Mouse (Mus musculus) liver, embryonic 16.5 days (tissue): ENCODE results near the gene Anxa6. TPM values are rescaled to one million over a fixed set of nuclear protein-coding genes. Genes with fewer than 3 reads are reported as not detected.
"Not testable (repeated sequence)": the region's sequence is repeated elsewhere in the genome, so short reads cannot be mapped to it uniquely, and the experiment has no call there.

ENCODE experiments used
- ATAC-seq: fragments of 200-750 bp; cut with Nextera tagmentation; 2 replicates; pipeline ENCODE4 v1.8.0; 2017; ENCODE audit warnings: low read depth, mild to moderate bottlenecking, moderate number of reproducible peaks, moderate library complexity
- H3K27ac ChIP-seq: fragments of 300-500 bp; sonication (generic); 2 replicates; pipeline ENCODE4 v1.5.1; 2014; ENCODE audit warnings: mild to moderate bottlenecking, low read length
- H3K27me3 ChIP-seq: fragments of 300-500 bp; sonication (generic); 2 replicates; pipeline ENCODE4 v1.6.1; 2014; ENCODE audit warnings: low read depth, low read length, mixed read lengths; ENCODE audit not compliant: control insufficient read depth, insufficient read depth
- H3K36me3 ChIP-seq: fragments of 300-500 bp; sonication (generic); 2 replicates; pipeline ENCODE4 v1.6.1; 2014; ENCODE audit warnings: mild to moderate bottlenecking; ENCODE audit not compliant: control insufficient read depth, insufficient read depth
- H3K4me1 ChIP-seq: fragments of 300-500 bp; sonication (generic); 2 replicates; pipeline ENCODE4 v1.6.1; 2014; ENCODE audit warnings: low read depth, low read length, mixed read lengths; ENCODE audit not compliant: control insufficient read depth
- H3K4me2 ChIP-seq: fragments of 300-500 bp; sonication (generic); 2 replicates; pipeline ENCODE4 v1.6.1; 2014; ENCODE audit warnings: low read depth, low read length, mixed read lengths
- H3K4me3 ChIP-seq: fragments of 300-500 bp; sonication (generic); 2 replicates; pipeline ENCODE4 v1.5.1; 2014; ENCODE audit warnings: low read depth, mild to moderate bottlenecking, low read length
- H3K9ac ChIP-seq: fragments of 300-500 bp; sonication (generic); 2 replicates; pipeline ENCODE4 v1.6.1; 2014; ENCODE audit warnings: low read depth, low read length
- H3K9me3 ChIP-seq: fragments of 300-500 bp; sonication (generic); replicated peaks from 2 replicates; pipeline ENCODE4 v1.6.1; 2016; ENCODE audit warnings: low read length; ENCODE audit not compliant: control insufficient read depth
- WGBS: fragments of 180-500 bp; shearing (Covaris S2); extraction: QIAGEN DNeasy Blood & Tissue Kit; methylation state at CpG from one replicate; pipeline ENCODE4 v1.1.7; 2014; ENCODE audit not compliant: insufficient replicate concordance; 5-methylcytosine and 5-hydroxymethylcytosine counted together
- polyA plus RNA-seq: library from polyadenylated mRNA; unstranded; fragments of >200 nt; fragmentation: Nextera tagmentation; extraction: Ambion mirVana; gene quantifications from 2 replicates; pipeline ENCODE4 v1.2.1, GENCODE M21; 2015

The Anxa6 gene
- polyA plus RNA-seq, 1 experiment from 2014 or later = 66.1 TPM

- Histone ChIP-seq H3K27me3 (no peaks in the 10 kb centered on the region), H3K4me2 (peak overlapping the region; percentile 66), H3K9me3 (no peaks in the 10 kb centered on the region), H3K4me3 (peak overlapping the region; percentile 87), H3K9ac (peak overlapping the region; percentile 92), H3K27ac (peak overlapping the region; percentile 91), H3K36me3 (no peaks in the 10 kb centered on the region), H3K4me1 (peaks cover 17% of the 10 kb centered on the region)
- WGBS = under 1% methylated on average over 59 of the region's 59 CpGs
- peak; percentile 98 for ATAC-seq
Measured at GRCm38 (mm10) chr11:54955735-54956480, 77.3 kb downstream of the Anxa6 start.

GRCm38 (mm10) chr11:54955400-54955734 is 77.9 kb downstream of the Anxa6 start:
- not testable (repeated sequence) for H3K36me3 ChIP-seq, ATAC-seq, H3K9me3 ChIP-seq, H3K27me3 ChIP-seq
- Histone ChIP-seq H3K4me1 (peaks cover 17% of the 10 kb centered on the region), H3K9ac (peak overlapping the region; percentile 92), H3K27ac (peak overlapping the region; percentile 91; the same call in 1 of the 2 replicates), H3K4me3 (peak overlapping the region; percentile 87), H3K4me2 (peak overlapping the region; percentile 66)
- WGBS = 32% methylated on average over 10 of the region's 10 CpGs

GRCm38 (mm10) chr11:54954716-54955115 is 78.5 kb downstream of the Anxa6 start:
- Histone ChIP-seq H3K4me1 (peaks cover 17% of the 10 kb centered on the region), H3K9ac (no peak overlapping the region), H3K36me3 (no peaks in the 10 kb centered on the region), H3K4me3 (0 out of 2 replicates have a peak overlapping the region, but pooled peaks have one; percentile 87), H3K27ac (no peak overlapping the region), H3K9me3 (no peaks in the 10 kb centered on the region), H3K4me2 (peak overlapping the region; percentile 66; the same call in 1 of the 2 replicates), H3K27me3 (no peaks in the 10 kb centered on the region)
- no peak for ATAC-seq
- WGBS = 82% methylated on average over 8 of the region's 8 CpGs

DNA sequence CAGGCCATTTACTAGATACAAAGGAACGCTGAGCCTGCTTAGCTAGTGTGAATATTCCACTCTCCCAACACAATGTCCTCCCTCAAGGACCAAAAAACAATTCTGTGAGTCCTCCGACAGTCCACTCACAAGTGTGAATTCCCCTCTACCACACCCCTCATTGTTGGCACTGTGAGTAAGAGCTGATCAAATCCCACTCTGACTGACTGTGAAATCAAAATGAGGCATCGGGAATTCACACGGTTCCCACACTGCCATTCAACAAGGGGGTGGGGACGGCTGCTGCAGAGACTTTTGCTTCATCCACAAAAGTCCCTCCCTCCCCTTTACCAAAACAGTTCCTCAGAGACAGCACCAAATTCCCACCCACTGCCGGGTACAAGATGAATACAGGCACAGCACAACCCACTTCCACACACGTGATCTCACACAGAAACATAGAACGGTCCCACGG is 79.2 kb downstream of the Anxa6 start:
- H3K27me3 ChIP-seq = no peaks in the 10 kb centered on the region
- WGBS = 61% methylated on average over 9 of the region's 9 CpGs
- no peaks in the 10 kb centered on the region for H3K36me3 ChIP-seq
- peaks cover 17% of the 10 kb centered on the region for H3K4me1 ChIP-seq
- no peak for ATAC-seq
- no peak overlapping the region for H3K4me3 ChIP-seq
- no peak overlapping the region for H3K27ac ChIP-seq
- H3K9me3 ChIP-seq = no peaks in the 10 kb centered on the region
- H3K4me2 ChIP-seq = no peak overlapping the region
- no peak overlapping the region for H3K9ac ChIP-seq

- H3K27ac ChIP-seq = no peak overlapping the region
- no peak overlapping the region for H3K4me2 ChIP-seq
- H3K36me3 ChIP-seq = no peaks in the 10 kb centered on the region
- peak overlapping the region; percentile 15; the same call in 1 of the 2 replicates for H3K9ac ChIP-seq
- no peaks in the 10 kb centered on the region for H3K9me3 ChIP-seq
- H3K27me3 ChIP-seq = no peaks in the 10 kb centered on the region
- H3K4me1 ChIP-seq = peaks cover 11% of the 10 kb centered on the region
- 36% methylated on average over 6 of the region's 6 CpGs for WGBS
- ATAC-seq = no peak
- H3K4me3 ChIP-seq = no peak overlapping the region
Measured at GRCm38 (mm10) chr11:54952651-54953050, 80.6 kb downstream of the Anxa6 start.

- Histone ChIP-seq H3K27me3 (no peaks in the 10 kb centered on the region), H3K27ac (no peak overlapping the region), H3K4me3 (no peak overlapping the region), H3K9me3 (no peaks in the 10 kb centered on the region), H3K36me3 (no peaks in the 10 kb centered on the region), H3K9ac (no peak overlapping the region), H3K4me1 (peaks cover 8% of the 10 kb centered on the region), H3K4me2 (no peak overlapping the region)
- WGBS = 59% methylated on average over 6 of the region's 6 CpGs
- ATAC-seq = no peak
Measured at GRCm38 (mm10) chr11:54950684-54951083, 82.6 kb downstream of the Anxa6 start.

DNA sequence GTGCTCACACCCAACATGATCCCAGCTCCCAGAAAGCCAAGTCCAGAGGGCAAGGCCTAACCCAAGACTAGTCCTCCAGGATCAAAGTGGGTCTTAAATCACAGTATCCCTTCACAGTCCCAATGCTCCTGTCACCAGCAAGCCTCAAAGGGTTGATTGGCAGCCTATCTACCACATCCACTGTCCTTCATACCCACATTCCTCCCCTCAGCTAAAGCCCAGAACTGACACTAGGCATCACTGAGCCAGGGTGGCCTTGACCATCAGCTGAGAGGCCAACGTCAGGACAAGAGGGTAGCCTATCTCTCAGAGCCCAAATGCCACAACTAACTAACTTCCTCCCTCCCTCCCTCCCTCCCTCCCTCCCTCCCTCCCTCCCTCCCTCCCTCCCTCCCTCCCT is 83.5 kb downstream of the Anxa6 start:
- Histone ChIP-seq H3K9ac (no peak overlapping the region), H3K27me3 (no peaks in the 10 kb centered on the region), H3K4me2 (no peak overlapping the region), H3K27ac (no peak overlapping the region), H3K4me3 (no peak overlapping the region), H3K9me3 (no peaks in the 10 kb centered on the region), H3K4me1 (peaks cover 5% of the 10 kb centered on the region), H3K36me3 (no peaks in the 10 kb centered on the region)
- no peak for ATAC-seq
- WGBS = 24% methylated on average over 1 of the region's 1 CpGs

DNA sequence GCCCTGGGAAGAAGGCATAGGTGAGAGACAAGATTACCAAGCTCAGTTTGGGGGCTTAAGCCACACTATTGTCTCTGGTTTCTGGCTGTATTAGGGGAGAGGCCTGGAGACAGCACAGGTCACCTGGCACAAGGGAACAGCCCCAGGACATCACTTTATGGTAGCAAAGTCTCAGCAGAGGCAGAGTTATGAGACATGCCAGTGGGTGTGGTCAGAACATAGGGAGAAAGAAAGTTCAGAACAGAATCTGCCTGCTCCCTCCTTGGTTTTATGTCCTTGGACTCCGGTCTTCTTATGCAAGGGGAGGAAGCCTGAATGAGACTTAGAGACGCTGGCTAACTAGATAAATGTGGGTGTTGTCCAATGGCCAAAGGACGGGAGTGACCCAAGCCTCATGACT is 88.5 kb downstream of the Anxa6 start:
- Histone ChIP-seq H3K4me3 (no peak overlapping the region), H3K9me3 (no peaks in the 10 kb centered on the region), H3K9ac (no peak overlapping the region), H3K4me1 (no peaks in the 10 kb centered on the region), H3K27ac (no peak overlapping the region), H3K4me2 (no peak overlapping the region), H3K36me3 (no peaks in the 10 kb centered on the region), H3K27me3 (no peaks in the 10 kb centered on the region)
- no peak for ATAC-seq
- 69% methylated on average over 3 of the region's 3 CpGs for WGBS

DNA sequence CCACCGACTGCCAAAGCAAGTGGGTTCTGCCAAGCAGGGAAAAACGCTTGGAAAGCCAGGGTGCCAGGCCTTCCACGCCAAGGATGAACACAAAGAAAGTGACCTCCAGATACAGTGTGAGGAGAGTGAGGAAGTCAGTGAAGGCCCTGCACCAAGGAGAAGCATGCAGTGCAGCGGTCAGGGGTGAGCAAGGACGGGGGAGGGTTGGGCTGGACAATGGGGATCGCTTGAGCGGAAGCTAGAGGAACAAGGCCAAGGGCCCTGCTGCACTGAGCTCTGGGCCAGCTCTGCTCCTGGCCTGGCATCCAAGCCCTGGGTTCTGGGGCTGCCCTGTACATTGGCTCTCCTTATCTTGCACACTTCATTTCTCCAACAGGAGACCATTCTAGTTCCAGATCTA is 93.2 kb downstream of the Anxa6 start:
- Histone ChIP-seq H3K4me2 (no peak overlapping the region), H3K27me3 (no peaks in the 10 kb centered on the region), H3K36me3 (no peaks in the 10 kb centered on the region), H3K9me3 (no peaks in the 10 kb centered on the region), H3K4me1 (no peaks in the 10 kb centered on the region; the same call in 1 of the 2 replicates), H3K9ac (no peak overlapping the region), H3K4me3 (no peak overlapping the region), H3K27ac (no peak overlapping the region)
- no peak for ATAC-seq
- 69% methylated on average over 7 of the region's 7 CpGs for WGBS
